Mouse (Mus musculus): ENCODE results near the gene Map2k4.

- TF ChIP-seq CTCF (IDR thresholded peaks at IDR 0.05; ENCODE audit: insufficient read depth, low read length) (no peak), POLR2A (IDR thresholded peaks at IDR 0.05; ENCODE audit: borderline replicate concordance, extremely low read depth, low read depth, low read length) (no peak)
These were observed 47.7 kb downstream of the Map2k4 start for GRCm38 (mm10) chr11:65740390-65740789.

Measured in lung, adult 2 months (tissue).